Mouse (Mus musculus) 3134 (cell line): Measurements from ENCODE around the gene Myom1.

Source experiments
- DNase-seq: peaks from one replicate; pipeline ENCODE4 v3.0.0-alpha.2; 2011; ENCODE audit warnings: low spot score; ENCODE audit not compliant: insufficient read length; ENCODE audit errors: extremely low read depth

Gene Myom1

GRCm38 (mm10) chr17:70991706-70992625 is 10.5 kb upstream of the Myom1 start:
- DNase-seq, result no peak

- DNase-seq, result peak; percentile 53
These were observed 9.8 kb upstream of the Myom1 start for GRCm38 (mm10) chr17:70992662-70993061.

GRCm38 (mm10) chr17:70993385-70993807 is 9.0 kb upstream of the Myom1 start:
- DNase-seq, result no peak

- no peak for DNase-seq
These were observed 7.8 kb upstream of the Myom1 start for GRCm38 (mm10) chr17:70994671-70995070.

- no peak for DNase-seq
These were observed 6.9 kb upstream of the Myom1 start for GRCm38 (mm10) chr17:70995551-70995950.

GRCm38 (mm10) chr17:70997836-70998235 is 4.6 kb upstream of the Myom1 start:
- DNase-seq, result no peak

- DNase-seq, result no peak
These were observed 3.9 kb upstream of the Myom1 start for GRCm38 (mm10) chr17:70998400-70998975.

- DNase-seq, result peak; percentile 68
These were observed 3.2 kb upstream of the Myom1 start for GRCm38 (mm10) chr17:70999187-70999586.

- DNase-seq, result no peak
These were observed 2.2 kb upstream of the Myom1 start for GRCm38 (mm10) chr17:71000255-71000654.

- DNase-seq, result no peak
These were observed 1.4 kb upstream of the Myom1 start for GRCm38 (mm10) chr17:71001067-71001466.

- DNase-seq, result no peak
These were observed 743 bp upstream of the Myom1 start for GRCm38 (mm10) chr17:71001699-71002080.

- DNase-seq, result no peak
These were observed 286 bp downstream of the Myom1 start, which contains the start of gene Myl12a for GRCm38 (mm10) chr17:71002744-71003094. Gene Myl12a, minus strand, starts transcription at chr17:71002878.

GRCm38 (mm10) chr17:71003112-71003511 is 679 bp downstream of the Myom1 start:
- DNase-seq, result no peak

- DNase-seq, result no peak
These were observed 1.3 kb downstream of the Myom1 start for GRCm38 (mm10) chr17:71003721-71004120.

GRCm38 (mm10) chr17:71004186-71004960 is 1.9 kb downstream of the Myom1 start:
- no peak for DNase-seq

GRCm38 (mm10) chr17:71006976-71007375 is 4.5 kb downstream of the Myom1 start:
- no peak for DNase-seq

- DNase-seq, result no peak
These were observed 6.2 kb downstream of the Myom1 start for GRCm38 (mm10) chr17:71008676-71009075.

GRCm38 (mm10) chr17:71009751-71010150 is 7.3 kb downstream of the Myom1 start:
- no peak for DNase-seq

- DNase-seq, result no peak
These were observed 8.3 kb downstream of the Myom1 start for GRCm38 (mm10) chr17:71010646-71011242.

GRCm38 (mm10) chr17:71011931-71012662 is 9.7 kb downstream of the Myom1 start:
- peak; percentile 49 for DNase-seq
